Mouse (Mus musculus): ENCODE data around the gene Arsg. TPM values are rescaled to one million over a fixed set of nuclear protein-coding genes. Genes with fewer than 3 reads are reported as not detected.

Arsg gene
- total and polyA plus RNA-seq, 2 experiments from 2014 or later: 4.3 TPM

DNA sequence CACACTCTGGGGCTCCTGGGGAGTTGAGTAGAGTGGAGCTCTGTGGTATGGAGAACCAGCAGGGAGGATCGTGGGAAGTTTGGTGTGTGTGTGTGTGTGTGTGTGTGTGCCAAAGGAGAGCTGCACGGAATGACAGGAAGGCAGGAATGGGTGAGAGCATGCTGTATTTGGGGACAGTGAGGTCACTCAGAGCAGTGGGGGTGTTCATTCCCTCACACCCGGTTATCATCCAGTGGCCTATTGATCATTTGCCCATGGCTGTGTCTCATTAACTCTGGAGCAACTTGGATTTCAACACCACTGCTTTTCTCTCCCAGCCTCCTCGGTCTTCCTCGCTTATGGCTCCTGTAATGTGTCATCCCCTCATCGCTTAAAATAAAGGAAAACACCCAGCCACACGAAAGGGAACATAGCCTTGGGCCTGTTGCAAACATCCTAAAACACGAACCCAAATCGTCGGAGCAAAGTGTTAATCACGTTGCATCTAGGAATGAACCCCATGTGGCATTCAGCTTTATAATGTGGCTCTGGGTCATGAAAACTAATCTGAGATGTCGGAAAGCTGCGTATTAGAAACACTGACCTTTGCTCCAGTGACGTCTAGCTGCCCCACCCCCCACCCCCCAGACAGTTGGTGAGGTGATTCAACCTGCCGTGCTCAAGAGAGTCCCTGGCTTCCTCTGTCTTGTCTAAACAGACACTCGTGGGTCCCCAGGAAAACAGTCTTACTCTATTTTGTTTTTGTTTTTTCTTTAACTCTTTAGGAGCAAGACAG lies 4.6 kb downstream of the Arsg start:
- H3K4me2 ChIP-seq (ENCODE audit: low read depth, low read length): no peak overlapping the region
- H3K27ac ChIP-seq (ENCODE audit: low read depth): no peak overlapping the region
- H3K4me3 ChIP-seq (ENCODE audit: low read depth, low read length): no peak overlapping the region
- 47% methylated on average over 16 of the region's 16 CpGs for WGBS
- DNase-seq (ENCODE audit: low spot score) (no peak), ATAC-seq (ENCODE audit: insufficient read depth, low read depth) (no peak)
- H3K36me3 ChIP-seq (replicated peaks; ENCODE audit: control insufficient read depth, insufficient read depth, low read length): no peaks in the 10 kb centered on the region
- no peaks in the 10 kb centered on the region for H3K9me3 ChIP-seq (replicated peaks; ENCODE audit: control insufficient read depth, low read length)
- no peaks in the 10 kb centered on the region for H3K4me1 ChIP-seq (ENCODE audit: control insufficient read depth, insufficient read depth)
- no peak overlapping the region for H3K9ac ChIP-seq (replicated peaks; ENCODE audit: low read depth, low read length)
- no peak for TF ChIP-seq CTCF (IDR thresholded peaks at IDR 0.05; ENCODE audit: low read depth)
- TF ChIP-seq EP300 (IDR thresholded peaks at IDR 0.05; ENCODE audit: low read depth): no peak
- 0 out of 2 replicates have a peak, but pooled peaks cover 8% of the 10 kb centered on the region for H3K27me3 ChIP-seq (ENCODE audit: control insufficient read depth, insufficient read depth, low read length)

DNA sequence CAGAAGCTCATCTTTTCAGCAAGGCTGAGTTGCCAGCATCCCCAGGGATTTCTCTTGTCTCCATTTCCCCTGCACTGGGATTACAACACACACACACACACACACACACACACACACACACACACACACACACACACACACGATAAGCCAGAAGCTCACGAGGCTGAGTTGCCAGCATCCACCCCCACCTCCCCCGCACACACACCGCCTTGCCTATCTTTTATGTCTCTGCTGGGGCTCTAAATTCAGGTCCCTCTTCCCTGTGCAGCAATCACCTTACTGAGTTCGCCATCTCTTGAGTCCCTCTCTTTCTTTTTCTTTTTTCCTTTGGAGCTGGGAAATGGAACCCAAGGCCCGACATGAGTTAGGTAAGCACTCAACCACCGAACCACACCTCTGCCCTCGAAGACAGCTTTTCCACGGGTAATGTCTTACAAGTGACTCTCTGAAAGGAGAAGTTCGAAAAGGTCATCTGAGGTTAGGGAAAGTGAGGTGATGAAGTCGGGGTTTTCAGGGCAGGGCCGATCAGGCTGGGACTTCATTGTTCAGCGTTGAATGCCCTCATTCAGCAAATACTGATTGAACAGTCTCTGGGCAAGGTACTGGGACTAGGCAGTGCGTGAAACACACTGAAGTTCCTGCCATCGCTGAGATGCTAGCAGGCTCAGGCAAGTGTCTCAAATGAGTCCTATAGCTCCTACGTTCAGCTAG lies 6.6 kb downstream of the Arsg start:
- H3K4me3 ChIP-seq (ENCODE audit: low read depth, low read length): no peak overlapping the region
- H3K27ac ChIP-seq (ENCODE audit: low read depth): no peak overlapping the region
- no peak for TF ChIP-seq EP300 (IDR thresholded peaks at IDR 0.05; ENCODE audit: low read depth)
- no peak for TF ChIP-seq CTCF (IDR thresholded peaks at IDR 0.05; ENCODE audit: low read depth)
- ATAC-seq (ENCODE audit: insufficient read depth, low read depth) (no peak), DNase-seq (ENCODE audit: low spot score) (no peak)
- 0 out of 2 replicates have a peak, but pooled peaks cover 4% of the 10 kb centered on the region for H3K27me3 ChIP-seq (ENCODE audit: control insufficient read depth, insufficient read depth, low read length)
- no peaks in the 10 kb centered on the region for H3K4me1 ChIP-seq (ENCODE audit: control insufficient read depth, insufficient read depth)
- no peak overlapping the region for H3K9ac ChIP-seq (replicated peaks; ENCODE audit: low read depth, low read length)
- 65% methylated on average over 16 of the region's 16 CpGs for WGBS
- no peak overlapping the region for H3K4me2 ChIP-seq (ENCODE audit: low read depth, low read length)
- H3K36me3 ChIP-seq (replicated peaks; ENCODE audit: control insufficient read depth, insufficient read depth, low read length): no peaks in the 10 kb centered on the region
- no peaks in the 10 kb centered on the region for H3K9me3 ChIP-seq (replicated peaks; ENCODE audit: control insufficient read depth, low read length)

DNA sequence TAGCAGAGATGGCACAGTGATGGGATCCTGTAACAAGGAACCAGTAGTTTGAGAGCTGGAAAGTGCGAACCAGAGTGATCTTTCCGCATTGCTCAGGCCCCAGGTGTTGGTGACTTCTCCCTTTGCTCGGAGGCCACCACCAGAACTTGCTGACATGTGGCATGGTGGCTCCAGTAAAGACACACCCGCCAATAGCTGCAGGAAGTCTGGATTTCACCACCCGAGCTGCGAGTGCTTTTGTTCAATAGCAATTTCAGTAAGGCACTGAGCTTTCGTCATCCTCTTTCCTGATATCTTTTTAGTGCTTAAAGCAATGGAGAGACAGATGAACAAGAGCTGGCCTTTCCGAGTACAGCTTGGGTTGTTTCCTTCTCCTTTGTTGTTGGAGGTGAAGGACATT lies 7.3 kb downstream of the Arsg start:
- no peaks in the 10 kb centered on the region for H3K27me3 ChIP-seq (ENCODE audit: control insufficient read depth, insufficient read depth, low read length)
- no peak overlapping the region for H3K4me2 ChIP-seq (ENCODE audit: low read depth, low read length)
- no peak overlapping the region for H3K9ac ChIP-seq (replicated peaks; ENCODE audit: low read depth, low read length)
- H3K4me3 ChIP-seq (ENCODE audit: low read depth, low read length): no peak overlapping the region
- no peak for ATAC-seq (ENCODE audit: insufficient read depth, low read depth)
- H3K4me1 ChIP-seq (ENCODE audit: control insufficient read depth, insufficient read depth): no peaks in the 10 kb centered on the region
- no peaks in the 10 kb centered on the region for H3K36me3 ChIP-seq (replicated peaks; ENCODE audit: control insufficient read depth, insufficient read depth, low read length)
- TF ChIP-seq EP300 (IDR thresholded peaks at IDR 0.05; ENCODE audit: low read depth) (no peak), CTCF (IDR thresholded peaks at IDR 0.05; ENCODE audit: low read depth) (no peak)
- DNase-seq (ENCODE audit: low spot score): no peak
- H3K9me3 ChIP-seq (replicated peaks; ENCODE audit: control insufficient read depth, low read length): no peaks in the 10 kb centered on the region
- WGBS: 57% methylated on average over 8 of the region's 8 CpGs
- no peak overlapping the region for H3K27ac ChIP-seq (ENCODE audit: low read depth)

DNA sequence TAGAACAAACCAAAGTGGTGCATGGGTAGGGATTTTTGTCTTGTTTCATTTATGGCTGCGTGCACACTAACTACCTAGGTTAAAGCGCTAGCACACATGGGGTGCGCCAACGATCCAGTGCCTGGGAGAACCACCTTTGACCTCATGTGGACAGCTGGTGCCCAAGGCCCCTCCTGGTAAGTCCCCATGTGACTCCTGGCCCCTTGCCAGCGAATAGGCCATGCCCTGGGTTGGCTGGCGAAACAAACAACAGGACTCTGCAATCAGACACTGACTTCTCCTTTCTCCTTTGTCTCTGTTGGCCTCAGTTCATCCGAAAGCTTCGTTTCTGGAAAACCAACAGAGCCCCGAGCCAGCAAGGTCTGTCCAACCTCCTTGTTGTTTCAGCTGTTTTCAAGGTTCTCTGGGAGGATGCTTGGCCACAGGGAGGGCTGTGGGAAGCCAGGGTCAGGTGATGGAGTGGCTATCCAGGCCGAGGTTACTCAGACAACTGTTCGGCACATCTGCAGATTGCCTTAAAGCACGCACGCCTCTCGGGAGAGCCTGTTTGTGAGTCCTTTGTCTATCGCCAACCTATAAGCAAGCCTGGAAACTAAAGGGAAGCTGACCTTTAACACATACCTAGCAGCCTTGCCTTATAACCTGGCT lies 12.3 kb downstream of the Arsg start:
- TF ChIP-seq EP300 (IDR thresholded peaks at IDR 0.05; ENCODE audit: low read depth) (no peak), CTCF (IDR thresholded peaks at IDR 0.05; ENCODE audit: low read depth) (no peak)
- no peak overlapping the region for H3K4me2 ChIP-seq (ENCODE audit: low read depth, low read length)

DNA sequence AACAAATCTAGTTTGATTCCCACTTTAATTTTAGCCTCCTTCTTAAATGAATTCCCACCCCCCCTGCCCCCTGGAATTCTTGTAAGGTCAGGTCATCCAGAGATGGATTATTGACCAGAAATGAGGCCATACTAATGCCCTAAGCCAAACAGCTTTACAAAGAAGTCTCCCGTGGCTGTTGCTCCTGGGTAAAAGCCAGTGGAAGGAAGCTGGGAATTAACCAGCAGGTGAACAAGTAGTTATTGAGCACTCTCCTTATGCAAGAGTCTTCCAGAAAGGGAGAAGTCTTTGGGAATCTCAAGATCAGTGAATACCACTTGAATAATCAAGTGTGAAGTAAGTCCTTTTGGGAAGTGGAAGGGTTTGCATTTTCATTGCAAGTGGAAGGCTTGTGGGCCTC lies 13.9 kb downstream of the Arsg start:
- no peaks in the 10 kb centered on the region for H3K4me1 ChIP-seq (ENCODE audit: control insufficient read depth, insufficient read depth)
- 55% methylated on average over 1 of the region's 1 CpGs for WGBS
- H3K4me3 ChIP-seq (ENCODE audit: low read depth, low read length): no peak overlapping the region
- no peaks in the 10 kb centered on the region for H3K36me3 ChIP-seq (replicated peaks; ENCODE audit: control insufficient read depth, insufficient read depth, low read length)
- no peak overlapping the region for H3K4me2 ChIP-seq (ENCODE audit: low read depth, low read length)
- no peaks in the 10 kb centered on the region for H3K27me3 ChIP-seq (ENCODE audit: control insufficient read depth, insufficient read depth, low read length)
- H3K9ac ChIP-seq (replicated peaks; ENCODE audit: low read depth, low read length): no peak overlapping the region
- ATAC-seq (ENCODE audit: insufficient read depth, low read depth) (no peak), DNase-seq (ENCODE audit: low spot score) (no peak)
- H3K27ac ChIP-seq (ENCODE audit: low read depth): no peak overlapping the region
- TF ChIP-seq EP300 (IDR thresholded peaks at IDR 0.05; ENCODE audit: low read depth) (no peak), CTCF (IDR thresholded peaks at IDR 0.05; ENCODE audit: low read depth) (no peak)
- no peaks in the 10 kb centered on the region for H3K9me3 ChIP-seq (replicated peaks; ENCODE audit: control insufficient read depth, low read length)

More for the DNA sequence above, 12.3 kb downstream of the Arsg start:
- no peak for DNase-seq (ENCODE audit: low spot score)
- Histone ChIP-seq H3K9me3 (replicated peaks; ENCODE audit: control insufficient read depth, low read length) (no peaks in the 10 kb centered on the region), H3K27me3 (ENCODE audit: control insufficient read depth, insufficient read depth, low read length) (no peaks in the 10 kb centered on the region), H3K4me1 (ENCODE audit: control insufficient read depth, insufficient read depth) (no peaks in the 10 kb centered on the region), H3K9ac (replicated peaks; ENCODE audit: low read depth, low read length) (no peak overlapping the region), H3K4me3 (ENCODE audit: low read depth, low read length) (no peak overlapping the region), H3K36me3 (replicated peaks; ENCODE audit: control insufficient read depth, insufficient read depth, low read length) (no peaks in the 10 kb centered on the region), H3K27ac (ENCODE audit: low read depth) (no peak overlapping the region)
- 80% methylated on average over 15 of the region's 15 CpGs for WGBS
- ATAC-seq (ENCODE audit: insufficient read depth, low read depth): no peak
